29 mouse cellular contexts compared by ENCODE assay signal in genomic region chr17:46792963-46793362, GRCm38 (mm10). TPM values are rescaled to one million over a fixed set of nuclear protein-coding genes. Genes with fewer than 3 reads are reported as not detected.
DNase-seq lines count a peak whose midpoint lies in the region; ATAC-seq and TF ChIP-seq lines count a peak whose summit lies in the region.
"Had no signal": no experiment of that assay in that cellular context is flagged by ENCODE, and none has a peak within 500 bp of the region (broad histone marks: within the 10 kb centered on the region; RNA-seq: fewer than 3 reads in every experiment).

No protein-coding gene starts in this region.

- no peak overlapping the region for H3K27ac ChIP-seq in lung, postnatal 0 days (ENCODE audit: low read length)
- peak overlapping the region; percentile 65; the same call in 1 of the 2 replicates for H3K27ac ChIP-seq in ES-E14 (ENCODE audit: insufficient read depth, low read depth, low read length, poor library complexity, severe bottlenecking)
- no peak overlapping the region for H3K27ac ChIP-seq in stomach, postnatal 0 days (replicated peaks)
- H3K27ac ChIP-seq: embryonic facial prominence, embryonic 12.5 days; embryonic facial prominence, embryonic 15.5 days; gastrocnemius, adult 2 months; hindbrain, embryonic 12.5 days; hindbrain, embryonic 15.5 days had no signal

- no peaks in the 10 kb centered on the region for H3K36me3 ChIP-seq in lung, postnatal 0 days (ENCODE audit: insufficient read depth, low read length)
- peaks cover 12% of the 10 kb centered on the region for H3K36me3 ChIP-seq in E14TG2a.4 (ENCODE audit: insufficient read depth, low read length)
- no peaks in the 10 kb centered on the region for H3K36me3 ChIP-seq in ES-E14 (ENCODE audit: control insufficient read depth, insufficient read depth, low read length, poor library complexity, severe bottlenecking)
- H3K36me3 ChIP-seq in stomach, postnatal 0 days (ENCODE audit: control insufficient read depth, insufficient read depth, low read length) = no peaks in the 10 kb centered on the region
- H3K36me3 ChIP-seq: embryonic facial prominence, embryonic 12.5 days; embryonic facial prominence, embryonic 15.5 days; hindbrain, embryonic 12.5 days; hindbrain, embryonic 15.5 days had no signal

- in situ Hi-C loops in ES-E14 (cut with MboI; ENCODE audit: low sequenced_read_pairs in 2 of 2, unreplicated experiment in 2 of 2) = no loop called here

- no peaks in the 10 kb centered on the region for H3K4me1 ChIP-seq in lung, postnatal 0 days (ENCODE audit: insufficient read depth, low read depth, low read length)
- H3K4me1 ChIP-seq in E14TG2a.4 (replicated peaks; ENCODE audit: low read depth, low read length) (peaks cover 96% of the 10 kb centered on the region), ES-E14 (ENCODE audit: control insufficient read depth in 2 of 2, insufficient read depth in 2 of 2, low read length in 2 of 2, poor library complexity in 1 of 2) (peaks cover 17 to 38% of the 10 kb centered on the region in 2 experiments; a peak in 3 of 4 replicates)
- H3K4me1 ChIP-seq in stomach, postnatal 0 days (replicated peaks; ENCODE audit: control insufficient read depth, insufficient read depth) = no peaks in the 10 kb centered on the region
- H3K4me1 ChIP-seq: embryonic facial prominence, embryonic 15.5 days; hindbrain, embryonic 15.5 days had no signal

- peak; percentile 7; the same call in 1 of the 2 replicates for TF ChIP-seq CTCF in lung, postnatal 0 days (IDR thresholded peaks at IDR 0.05)
- no peak for TF ChIP-seq CTCF in E14TG2a.4 (conservative IDR thresholded peaks at IDR 0.05; ENCODE audit: low read length)
- no peak; the same call in 1 of the 2 replicates for TF ChIP-seq CTCF in stomach, postnatal 0 days (IDR thresholded peaks at IDR 0.05; ENCODE audit: low read depth)

- no peak for DNase-seq in lung, postnatal 0 days (ENCODE audit: low spot score)
- DNase-seq in lung, postnatal 4 days = no peak
- peak; percentile 69 for DNase-seq in ES-E14 (ENCODE audit: low read depth, low spot score)
- no peak for DNase-seq in stomach, postnatal 0 days (ENCODE audit: low spot score)
- no peak for DNase-seq in urinary bladder, adult 2 months (ENCODE audit: low spot score)
- DNase-seq in cerebellum, adult 11 months = no peak
- DNase-seq: adrenal gland, postnatal 10 days; adrenal gland, postnatal 36 days; cerebellum, adult 2 months; cerebellum, adult 9-11 months; cerebellum, postnatal 25 days; gastrocnemius, adult 2 months; gastrocnemius, postnatal 14 days; heart, adult 11 months had no signal

- WGBS in lung, postnatal 0 days = 76% methylated on average over 2 of the region's 2 CpGs
- WGBS in stomach, postnatal 0 days = 93% methylated on average over 2 of the region's 2 CpGs

- H3K9me3 ChIP-seq in lung, postnatal 0 days (ENCODE audit: low read length) = no peaks in the 10 kb centered on the region
- no peaks in the 10 kb centered on the region for H3K9me3 ChIP-seq in E14TG2a.4 (ENCODE audit: low read length)
- no peaks in the 10 kb centered on the region for H3K9me3 ChIP-seq in ES-E14 (ENCODE audit: control insufficient read depth, insufficient read depth, low read depth, low read length)
- H3K9me3 ChIP-seq in stomach, postnatal 0 days (ENCODE audit: control insufficient read depth, low read length) = no peaks in the 10 kb centered on the region
- H3K9me3 ChIP-seq: embryonic facial prominence, embryonic 12.5 days; embryonic facial prominence, embryonic 15.5 days; hindbrain, embryonic 12.5 days; hindbrain, embryonic 15.5 days had no signal

- no peak overlapping the region for H3K4me2 ChIP-seq in lung, postnatal 0 days (replicated peaks; ENCODE audit: low read depth, low read length)
- H3K4me2 ChIP-seq in stomach, postnatal 0 days (replicated peaks; ENCODE audit: low read depth) = no peak overlapping the region
- H3K4me2 ChIP-seq: embryonic facial prominence, embryonic 12.5 days; embryonic facial prominence, embryonic 15.5 days; heart, embryonic 11.5 days; hindbrain, embryonic 12.5 days; hindbrain, embryonic 15.5 days had no signal

- no peak for ATAC-seq in lung, postnatal 0 days
- ATAC-seq in stomach, postnatal 0 days (ENCODE audit: low FRiP score, low TSS enrichment) = peak; percentile 53; the same call in 1 of the 2 replicates
- ATAC-seq in frontal cortex, adult (ENCODE audit: low TSS enrichment) = no peak
- ATAC-seq: forebrain, embryonic 14.5 days had no signal

- H3K27me3 ChIP-seq in lung, postnatal 0 days (replicated peaks; ENCODE audit: insufficient read depth, low read length) = no peaks in the 10 kb centered on the region
- H3K27me3 ChIP-seq in E14TG2a.4 (ENCODE audit: insufficient read depth, low read length) = no peaks in the 10 kb centered on the region
- no peaks in the 10 kb centered on the region for H3K27me3 ChIP-seq in stomach, postnatal 0 days (ENCODE audit: control insufficient read depth, insufficient read depth, low read length)
- H3K27me3 ChIP-seq: embryonic facial prominence, embryonic 12.5 days; embryonic facial prominence, embryonic 15.5 days; hindbrain, embryonic 12.5 days; hindbrain, embryonic 15.5 days had no signal

- H3K9ac ChIP-seq in lung, postnatal 0 days (replicated peaks; ENCODE audit: low read depth) = no peak overlapping the region
- H3K9ac ChIP-seq in ES-E14 (ENCODE audit: insufficient read depth, low read depth, low read length, poor library complexity, severe bottlenecking) = peak overlapping the region; percentile 64; the same call in 1 of the 2 replicates
- H3K9ac ChIP-seq in stomach, postnatal 0 days (ENCODE audit: low read length) = no peak overlapping the region
- H3K9ac ChIP-seq: embryonic facial prominence, embryonic 12.5 days; embryonic facial prominence, embryonic 15.5 days; hindbrain, embryonic 12.5 days; hindbrain, embryonic 15.5 days had no signal

- TF ChIP-seq EP300 in lung, postnatal 0 days (IDR thresholded peaks at IDR 0.05) = no peak
- TF ChIP-seq EP300 in stomach, postnatal 0 days (optimal IDR thresholded peaks at IDR 0.05) = no peak

- H3K4me3 ChIP-seq in lung, postnatal 0 days (ENCODE audit: low read depth, low read length) = no peak overlapping the region
- H3K4me3 ChIP-seq in E14TG2a.4 (replicated peaks; ENCODE audit: low read length) (peak overlapping the region; percentile 55), ES-E14 (ENCODE audit: insufficient read depth in 1 of 2, low read depth in 1 of 2, low read length in 2 of 2, poor library complexity in 1 of 2, severe bottlenecking in 1 of 2) (peak overlapping the region in 1 of 2 experiments; percentile 23; a peak in 1 of 4 replicates)
- no peak overlapping the region for H3K4me3 ChIP-seq in stomach, postnatal 0 days (ENCODE audit: low read depth, low read length)
- H3K4me3 ChIP-seq: embryonic facial prominence, embryonic 12.5 days; embryonic facial prominence, embryonic 15.5 days; gastrocnemius, adult 2 months; hindbrain, embryonic 12.5 days; hindbrain, embryonic 15.5 days had no signal

TF ChIP-seq in ES-E14, 5 proteins besides CTCF, POLR2A, EP300 and RAD21:
- TF ChIP-seq CHD2 (IDR thresholded peaks at IDR 0.05; ENCODE audit: low read depth, low read length) (no peak), MAFK (IDR thresholded peaks at IDR 0.05; ENCODE audit: insufficient read depth, low read depth, low read length) (no peak), ZC3H11A (IDR thresholded peaks at IDR 0.05; ENCODE audit: borderline replicate concordance, low read depth, low read length) (no peak), ZNF384 (IDR thresholded peaks at IDR 0.05; ENCODE audit: low read depth, low read length) (no peak), HCFC1 (IDR thresholded peaks at IDR 0.05; ENCODE audit: borderline replicate concordance, insufficient read depth, low read length) (no peak)

RNA-seq across cellular contexts. Expression of gene Rpl7l1, which starts 10.5 kb away (rescaled TPM):
- polyA plus RNA-seq in lung, postnatal 0 days (2015; fragmentation: Nextera tagmentation; extraction: Ambion mirVana) = 83.2 and 83.7 TPM in 2 replicates
- 132 and 179 TPM in 2 replicates for total RNA-seq in ES-E14 (2012; rRNA removed)
- 93.7 and 95.0 TPM in 2 replicates for polyA plus RNA-seq in stomach, postnatal 0 days (2015; fragmentation: Nextera tagmentation; extraction: Ambion mirVana)
- 66.8 and 70.0 TPM in 2 replicates for polyA plus RNA-seq in urinary bladder, adult 2 months (2012; rRNA removed)

RNA-seq across cellular contexts. Expression of gene 2310039H08Rik, which starts 20.5 kb away (rescaled TPM):
- 73.9 and 80.1 TPM in 2 replicates for polyA plus RNA-seq in lung, postnatal 0 days (2015; fragmentation: Nextera tagmentation; extraction: Ambion mirVana)
- 19.5 and 21.4 TPM in 2 replicates for total RNA-seq in ES-E14 (2012; rRNA removed)
- 113 and 117 TPM in 2 replicates for polyA plus RNA-seq in stomach, postnatal 0 days (2015; fragmentation: Nextera tagmentation; extraction: Ambion mirVana)
- 38.8 and 48.8 TPM in 2 replicates for polyA plus RNA-seq in urinary bladder, adult 2 months (2012; rRNA removed)

RNA-seq across cellular contexts. Expression of gene Ptcra, which starts 29.5 kb away (rescaled TPM):
- polyA plus RNA-seq in lung, postnatal 0 days (2015; fragmentation: Nextera tagmentation; extraction: Ambion mirVana) = 0.14 TPM in 1 of 2 replicates, not detected in the other
- 1.8 and 2.2 TPM in 2 replicates for total RNA-seq in ES-E14 (2012; rRNA removed)
- 0.50 TPM in 2 replicates for polyA plus RNA-seq in stomach, postnatal 0 days (2015; fragmentation: Nextera tagmentation; extraction: Ambion mirVana)
- polyA plus RNA-seq in urinary bladder, adult 2 months (2012; rRNA removed) = 0.06 TPM in 1 of 2 replicates, not detected in the other
- total RNA-seq: adrenal gland, adult 18-20 months; adrenal gland, postnatal 10 days; adrenal gland, postnatal 36 days; common myeloid progenitor, adult 5-6 weeks; gastrocnemius, adult 2 months; gastrocnemius, postnatal 14 days; gastrocnemius, postnatal 4 days; heart, adult 8-10 months; heart, postnatal 25 days; hematopoietic stem cell, adult 5-6 weeks had no signal
- polyA plus RNA-seq: heart, postnatal 0 days had no signal

RNA-seq across cellular contexts. Expression of gene Cnpy3, which starts 40.9 kb away (rescaled TPM):
- polyA plus RNA-seq in lung, postnatal 0 days (2015; fragmentation: Nextera tagmentation; extraction: Ambion mirVana) = 44.1 and 47.0 TPM in 2 replicates
- 69.7 and 122 TPM in 2 replicates for total RNA-seq in ES-E14 (2012; rRNA removed)
- 39.0 and 39.9 TPM in 2 replicates for polyA plus RNA-seq in stomach, postnatal 0 days (2015; fragmentation: Nextera tagmentation; extraction: Ambion mirVana)
- polyA plus RNA-seq in urinary bladder, adult 2 months (2012; rRNA removed) = 64.3 and 66.7 TPM in 2 replicates
